Mouse (Mus musculus) bone marrow macrophage, adult 2 months (primary cell): ENCODE measurements around the gene Srprb. TPM values are rescaled to one million over a fixed set of nuclear protein-coding genes. Genes with fewer than 3 reads are reported as not detected.

Source experiments
- H3K27ac ChIP-seq: 2 replicates; pipeline ENCODE4 v1.5.1; 2012; ENCODE audit warnings: low read depth, low read length; ENCODE audit not compliant: insufficient read depth
- H3K4me1 ChIP-seq: 2 replicates; pipeline ENCODE4 v1.6.1; 2012; ENCODE audit warnings: low read length; ENCODE audit not compliant: control insufficient read depth, insufficient read depth
- H3K4me3 ChIP-seq: 2 replicates; pipeline ENCODE4 v1.5.1; 2012; ENCODE audit warnings: mild to moderate bottlenecking, low read length, moderate library complexity; ENCODE audit not compliant: insufficient read depth
- CTCF ChIP-seq: IDR thresholded peaks from 2 replicates; pipeline ENCODE4 v1.5.1; 2012; ENCODE audit warnings: low read depth, mild to moderate bottlenecking, low read length, moderate library complexity
- POLR2A ChIP-seq: IDR thresholded peaks from 2 replicates; pipeline ENCODE4 v1.6.1; 2012; ENCODE audit warnings: mild to moderate bottlenecking, low read depth, low read length, borderline replicate concordance
- polyA plus RNA-seq: library from polyadenylated mRNA; stranded (reverse); fragments of >200 nt; gene quantifications from 2 replicates; pipeline ENCODE4 v1.2.4, GENCODE M21; 2012; ENCODE audit not compliant: missing spikeins, insufficient read depth, insufficient read length

Gene Srprb
- polyA plus RNA-seq, 1 experiment, result 17.7 TPM

- Histone ChIP-seq H3K27ac (peak within 1 kb of the TSS; percentile 95), H3K4me1 (peaks cover 51% of the 10 kb centered on the region), H3K4me3 (peak within 1 kb of the TSS; percentile 72)
- no peak for TF ChIP-seq CTCF
- 0 out of 2 replicates have a peak, but pooled peaks have one; percentile 7 for TF ChIP-seq POLR2A
Observed at GRCm38 (mm10) chr9:103230151-103230951, 28.4 kb upstream of the Srprb start, which contains the start of the genes Gm20425 and Trf. Gm20425 (minus strand) TSS chr9:103230307. Trf (minus strand) TSS chr9:103230444.

GRCm38 (mm10) chr9:103229037-103229867 is 27.3 kb upstream of the Srprb start:
- peak overlapping the region; percentile 72 for H3K4me3 ChIP-seq
- no peak for TF ChIP-seq POLR2A
- TF ChIP-seq CTCF, result no peak
- peaks cover 44% of the 10 kb centered on the region for H3K4me1 ChIP-seq
- peak overlapping the region; percentile 95 for H3K27ac ChIP-seq

- Histone ChIP-seq H3K27ac (no peak overlapping the region), H3K4me3 (no peak overlapping the region), H3K4me1 (peaks cover 36% of the 10 kb centered on the region)
- TF ChIP-seq CTCF (no peak), POLR2A (no peak)
Observed at GRCm38 (mm10) chr9:103228370-103229003, 26.6 kb upstream of the Srprb start.

- H3K4me1 ChIP-seq, result peaks cover 29% of the 10 kb centered on the region
- TF ChIP-seq CTCF, result no peak
- TF ChIP-seq POLR2A, result no peak
- H3K27ac ChIP-seq, result no peak overlapping the region
- H3K4me3 ChIP-seq, result no peak overlapping the region
Observed at GRCm38 (mm10) chr9:103227760-103228159, 25.8 kb upstream of the Srprb start.

- H3K27ac ChIP-seq, result no peak overlapping the region
- H3K4me3 ChIP-seq, result no peak overlapping the region
- TF ChIP-seq CTCF (no peak), POLR2A (no peak)
- peaks cover 19% of the 10 kb centered on the region for H3K4me1 ChIP-seq
Observed at GRCm38 (mm10) chr9:103226806-103227205, 24.9 kb upstream of the Srprb start.

- TF ChIP-seq POLR2A (no peak), CTCF (peak; percentile 57; the same call in 1 of the 2 replicates)
- H3K4me1 ChIP-seq, result peaks cover 10% of the 10 kb centered on the region
- no peak overlapping the region for H3K4me3 ChIP-seq
- H3K27ac ChIP-seq, result no peak overlapping the region
Observed at GRCm38 (mm10) chr9:103225464-103225863, 23.5 kb upstream of the Srprb start.

- H3K27ac ChIP-seq, result no peak overlapping the region
Observed at GRCm38 (mm10) chr9:103224721-103225120, 22.8 kb upstream of the Srprb start.

GRCm38 (mm10) chr9:103214281-103214680 is 12.3 kb upstream of the Srprb start:
- TF ChIP-seq POLR2A (no peak), CTCF (no peak)

More at GRCm38 (mm10) chr9:103224721-103225120, 22.8 kb upstream of the Srprb start:
- peaks cover 9% of the 10 kb centered on the region for H3K4me1 ChIP-seq
- TF ChIP-seq CTCF (no peak), POLR2A (no peak)
- no peak overlapping the region for H3K4me3 ChIP-seq

GRCm38 (mm10) chr9:103213631-103214030 is 11.7 kb upstream of the Srprb start:
- Histone ChIP-seq H3K4me3 (no peak overlapping the region), H3K4me1 (no peaks in the 10 kb centered on the region), H3K27ac (no peak overlapping the region)
- no peak for TF ChIP-seq CTCF
- no peak for TF ChIP-seq POLR2A

More at GRCm38 (mm10) chr9:103214281-103214680, 12.3 kb upstream of the Srprb start:
- no peak overlapping the region for H3K27ac ChIP-seq
- H3K4me1 ChIP-seq, result no peaks in the 10 kb centered on the region
- no peak overlapping the region for H3K4me3 ChIP-seq
